Mouse (Mus musculus) gastrocnemius, postnatal 25 days (tissue): ENCODE measurements around the gene Ube2j2. TPM values are rescaled to one million over a fixed set of nuclear protein-coding genes. Genes with fewer than 3 reads are reported as not detected.

Source experiments
- DNase-seq: peaks from one replicate; pipeline ENCODE4 v3.0.0; 2022
- microRNA-seq, 2 experiments: library from miRNA; unstranded; fragments of <30 nt; microRNA quantifications; one replicate each; pipeline ENCODE4 v1.2.0; 2021; ENCODE audit warnings: borderline replicate concordance in 2 of 2
- total RNA-seq, 2 experiments: library from RNA; stranded (reverse); gene quantifications; 1 replicate in 1 of 2; 2 replicates in 1 of 2; pipeline ENCODE4 v1.2.3; 2021

The Ube2j2 gene
- total RNA-seq, 2 experiments from 2014 or later, result 50.2 to 50.8 TPM

DNA sequence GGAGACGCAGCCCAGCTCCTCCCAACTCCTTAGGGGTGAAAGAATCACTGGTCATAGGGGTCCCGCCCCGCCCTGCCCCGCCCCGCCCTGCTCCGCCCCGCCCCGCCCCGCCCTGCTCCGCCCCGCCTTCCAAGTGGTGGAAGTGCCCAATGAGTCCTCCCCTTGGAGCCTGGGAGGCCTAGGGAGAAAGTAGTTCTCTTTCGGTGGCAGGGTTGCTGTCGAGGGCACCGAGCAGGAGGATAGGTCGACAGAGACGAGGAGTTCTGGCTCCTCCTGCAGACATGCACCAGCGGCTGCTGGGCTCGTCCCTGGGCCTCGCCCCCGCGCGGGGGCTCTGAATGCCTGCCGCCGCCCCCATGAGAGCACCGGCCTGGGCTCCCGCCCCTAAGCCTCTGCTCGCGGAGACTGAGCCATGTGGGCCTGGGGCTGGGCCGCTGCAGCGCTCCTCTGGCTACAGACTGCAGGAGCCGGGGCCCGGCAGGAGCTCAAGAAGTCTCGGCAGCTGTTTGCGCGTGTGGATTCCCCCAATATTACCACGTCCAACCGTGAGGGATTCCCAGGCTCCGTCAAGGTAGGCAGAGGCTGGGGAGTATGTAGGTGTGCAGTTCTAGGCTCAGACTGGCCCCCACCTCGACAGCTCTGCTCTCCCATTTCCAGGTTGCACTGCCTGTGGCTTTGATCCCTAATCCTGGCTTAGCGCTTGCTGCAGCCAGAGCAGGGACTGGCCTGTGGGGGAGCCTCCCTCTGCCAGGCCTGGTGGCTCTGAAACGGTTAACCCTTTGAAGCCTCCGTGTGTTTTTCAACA lies 18.7 kb downstream of the Ube2j2 start, which contains the start of gene C1qtnf12:
TSS of gene C1qtnf12 (plus strand) at position 152 of the 805 bp plus-strand sequence.
- DNase-seq, result peak; percentile 47

DNA sequence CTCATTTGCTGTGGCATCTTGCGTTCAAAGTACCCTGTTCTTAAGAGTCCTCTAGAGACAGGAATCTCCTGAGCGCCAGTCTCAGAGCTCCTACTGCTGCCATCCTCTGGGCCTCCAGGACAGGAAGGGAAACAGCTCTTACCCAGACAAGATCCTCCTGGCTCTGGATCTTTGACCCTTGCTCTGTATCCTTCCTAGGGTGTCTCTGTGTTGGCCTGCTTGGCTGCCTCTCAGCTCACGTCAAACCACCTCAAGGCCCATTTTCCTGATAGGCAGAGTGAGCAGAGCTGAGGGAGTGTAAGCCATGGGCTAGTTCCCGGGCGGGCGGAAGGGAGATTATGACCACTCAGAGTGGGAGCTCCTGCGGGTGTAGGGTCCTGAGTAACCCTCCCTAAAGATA lies 19.5 kb downstream of the Ube2j2 start:
- DNase-seq, result no peak

DNA sequence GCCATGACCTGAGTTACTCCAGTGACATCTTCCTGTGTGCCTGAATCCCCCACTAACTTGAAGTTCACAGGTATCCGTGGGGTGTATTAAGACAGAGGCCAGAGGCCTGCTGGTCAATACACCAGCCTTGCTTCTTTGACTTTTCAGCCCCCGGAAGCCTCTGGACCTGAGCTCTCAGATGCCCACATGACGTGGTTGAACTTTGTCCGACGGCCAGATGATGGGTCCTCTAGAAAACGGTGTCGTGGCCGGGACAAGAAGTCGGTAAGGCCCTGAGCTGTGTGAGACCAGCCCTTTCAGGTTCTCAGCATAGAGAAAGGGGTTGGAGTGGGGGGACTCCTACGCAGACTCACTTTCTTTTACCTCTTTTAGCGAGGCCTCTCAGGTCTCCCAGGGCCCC lies 20.8 kb downstream of the Ube2j2 start:
- DNase-seq, result no peak

DNA sequence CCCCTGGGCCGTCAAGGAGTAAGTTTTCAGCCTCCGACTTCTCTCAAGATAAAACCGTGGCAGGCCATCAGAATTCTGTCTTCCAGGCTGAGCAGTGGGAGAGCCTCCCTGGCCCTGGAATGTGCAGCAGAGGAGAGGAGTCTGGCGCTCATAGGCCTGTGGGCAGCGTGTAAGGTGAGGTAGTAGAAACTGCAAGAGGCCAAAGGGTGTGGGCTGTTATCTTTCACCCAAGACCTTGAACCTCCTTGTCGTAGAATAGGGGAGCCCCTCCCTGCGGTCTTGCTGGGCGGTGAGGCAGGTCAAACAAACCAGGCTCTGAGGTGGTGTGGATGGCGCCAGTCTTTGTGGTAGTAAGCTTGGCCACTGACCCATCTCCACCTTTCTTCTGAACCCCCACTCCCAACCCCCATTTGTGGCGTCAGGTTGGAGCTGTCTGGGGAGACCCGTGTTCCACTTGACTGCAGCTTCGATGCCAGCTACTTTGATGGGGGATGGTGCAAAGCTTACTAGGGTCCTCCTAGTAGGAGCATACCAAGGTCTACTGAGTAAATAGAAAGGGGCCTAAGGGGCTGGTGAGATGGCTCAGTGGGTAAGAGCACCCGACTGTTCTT lies 25.5 kb downstream of the Ube2j2 start:
- DNase-seq, result no peak

DNA sequence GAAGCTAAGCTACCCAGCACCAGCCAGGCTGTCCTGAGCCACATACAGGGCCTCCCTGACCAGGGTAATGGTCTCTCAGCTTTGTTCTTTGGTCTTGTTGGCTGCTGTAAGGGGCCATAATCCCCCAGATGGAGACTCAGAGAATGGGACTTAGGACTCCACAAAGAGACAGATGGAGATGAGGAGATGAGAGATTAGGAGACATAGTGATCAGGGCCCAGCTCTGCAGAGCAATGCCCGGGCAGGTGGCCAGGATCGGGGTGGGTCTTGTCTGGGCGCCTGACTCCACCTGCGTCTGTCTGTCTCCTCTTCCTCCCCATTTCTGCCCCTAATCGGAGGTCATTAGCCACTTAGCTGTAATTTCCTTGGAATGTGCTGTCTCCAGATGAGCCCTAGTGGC lies 26.7 kb downstream of the Ube2j2 start:
- no peak for DNase-seq

DNA sequence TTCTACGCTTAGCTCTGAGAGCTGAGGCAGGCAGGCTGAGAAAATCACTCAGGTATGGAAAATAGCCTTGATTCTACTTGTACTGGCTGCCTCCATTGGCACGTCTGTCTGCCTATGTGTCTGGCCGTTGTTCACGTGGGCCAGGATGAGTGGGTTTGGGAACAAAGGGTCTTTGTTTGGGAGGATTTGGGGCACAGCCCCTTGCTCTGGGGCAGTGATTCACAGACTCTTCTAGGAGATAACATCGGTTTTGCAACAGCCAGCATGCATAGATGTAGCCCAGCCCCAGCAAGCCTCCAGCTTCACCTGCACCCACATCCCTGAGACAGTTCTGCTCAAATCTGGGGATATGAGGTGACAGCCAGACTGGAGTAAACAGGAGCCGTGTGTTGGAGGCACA lies 29.0 kb downstream of the Ube2j2 start:
- no peak for DNase-seq

DNA sequence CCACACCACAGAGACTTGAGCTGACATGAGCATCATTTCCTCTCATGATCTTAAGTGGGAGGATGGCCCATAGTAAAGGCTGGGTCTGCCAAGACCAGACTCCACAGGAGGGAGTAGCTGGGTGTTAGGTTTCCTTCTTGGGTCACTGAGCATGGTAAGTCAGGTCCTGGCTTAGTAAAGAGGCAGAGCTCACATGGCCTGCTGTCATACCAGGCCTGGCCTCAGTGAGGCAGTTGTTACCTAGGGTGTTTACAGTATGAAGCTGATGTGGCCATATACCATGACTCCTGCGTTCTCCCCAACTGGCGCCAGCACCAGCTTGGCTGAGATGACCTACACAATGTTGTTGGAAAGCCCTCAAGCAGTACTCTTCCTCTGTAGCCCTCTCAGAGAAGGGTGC lies 29.6 kb downstream of the Ube2j2 start:
- DNase-seq, result no peak

DNA sequence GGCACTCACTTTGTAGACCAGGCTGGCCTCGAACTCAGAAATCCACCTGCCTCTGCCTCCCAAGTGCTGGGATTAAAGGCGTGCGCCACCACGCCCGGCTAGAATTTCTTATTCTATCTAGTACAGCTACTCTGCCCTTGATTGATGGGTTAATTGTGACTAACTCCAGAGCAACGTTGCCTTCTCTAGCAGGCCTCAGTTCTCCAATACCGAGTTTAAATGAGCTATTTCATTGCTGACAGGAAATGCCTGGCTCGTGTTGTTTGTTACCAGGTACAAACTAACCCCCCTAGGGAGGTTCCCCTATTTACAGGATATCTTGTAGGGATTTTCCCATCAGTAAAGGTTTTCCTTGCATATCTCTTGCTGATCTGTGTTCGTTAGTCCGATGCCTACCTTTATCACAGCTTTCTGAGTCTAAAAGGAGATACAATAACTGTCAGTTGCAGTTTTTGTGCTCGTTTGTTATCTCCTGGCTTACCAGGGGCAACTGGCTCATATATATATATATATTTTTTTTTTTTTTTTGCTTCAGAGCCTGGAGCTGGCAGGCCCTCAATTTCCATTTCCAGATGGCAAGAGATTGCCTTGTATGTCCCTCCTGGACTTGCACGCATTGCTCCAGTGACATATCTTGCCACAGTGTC lies 37.9 kb downstream of the Ube2j2 start:
- DNase-seq, result no peak

DNA sequence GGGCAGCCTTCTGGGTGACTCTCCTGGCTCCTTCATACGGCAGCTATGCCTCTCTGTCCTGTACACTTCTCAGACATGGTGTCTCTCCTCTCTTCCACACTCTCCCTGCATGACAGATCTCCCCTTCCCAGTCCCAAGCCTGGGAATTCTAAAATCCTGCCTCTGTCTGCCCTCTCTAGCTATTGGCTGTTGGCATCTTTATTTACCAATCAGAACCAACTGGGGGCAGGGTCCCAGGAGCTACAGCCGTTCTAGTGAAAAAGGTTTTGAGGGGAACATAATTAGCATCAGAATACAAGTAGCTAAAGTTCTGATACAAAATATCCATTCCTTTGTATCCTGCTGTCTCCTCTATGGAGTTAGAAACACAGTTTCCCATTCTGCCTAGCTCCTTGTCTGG lies 40.2 kb downstream of the Ube2j2 start:
- no peak for DNase-seq

DNA sequence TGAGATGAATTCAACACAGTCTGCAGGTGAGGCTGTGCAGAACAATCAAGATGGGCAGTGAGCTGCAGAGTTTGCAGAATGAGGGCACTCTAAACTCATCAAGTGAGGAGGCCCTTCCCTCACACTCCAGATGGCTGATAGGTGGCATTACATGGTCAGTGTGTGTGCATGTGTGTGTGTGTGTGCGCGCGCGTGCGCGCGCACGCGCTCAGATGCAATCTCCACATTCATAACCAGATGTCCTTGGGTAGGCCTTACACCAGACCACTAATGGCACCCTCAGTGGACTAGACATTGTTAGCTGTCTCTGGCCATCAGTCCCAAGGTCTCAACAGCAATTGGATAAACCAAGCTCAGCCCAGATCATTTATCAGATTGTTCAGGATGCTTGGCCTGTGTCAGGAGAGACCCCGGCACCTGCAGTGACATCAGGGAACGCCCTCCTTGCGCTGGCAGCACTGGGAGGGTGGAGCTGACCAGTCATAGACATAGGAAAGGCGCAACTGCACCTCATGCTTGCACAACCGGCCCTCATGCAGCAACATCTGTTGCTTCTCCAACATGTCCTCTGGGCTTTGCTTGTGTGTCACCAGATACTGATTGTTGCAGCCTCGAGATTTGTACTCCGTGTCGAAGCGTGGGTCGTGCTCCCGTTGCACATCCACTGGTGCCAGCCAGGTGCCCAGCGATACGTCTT lies 47.7 kb downstream of the Ube2j2 start:
- no peak for DNase-seq

DNA sequence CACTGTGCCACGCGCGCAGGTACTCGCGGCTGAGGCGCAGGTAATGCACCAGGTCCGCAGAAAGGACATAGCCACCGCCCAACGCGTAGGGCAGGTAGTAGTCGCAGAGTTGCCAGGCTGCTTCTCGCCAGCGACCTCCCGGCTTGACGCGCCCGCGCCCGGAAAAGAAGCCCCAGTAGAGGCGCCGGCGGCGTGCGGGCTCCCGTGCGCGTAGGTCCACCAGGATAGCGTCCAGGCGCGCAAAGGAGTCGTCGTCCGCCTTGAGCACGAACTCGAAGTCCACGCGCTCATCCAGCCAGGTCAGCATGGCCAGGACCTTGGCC lies 48.2 kb downstream of the Ube2j2 start:
- no peak for DNase-seq

DNA sequence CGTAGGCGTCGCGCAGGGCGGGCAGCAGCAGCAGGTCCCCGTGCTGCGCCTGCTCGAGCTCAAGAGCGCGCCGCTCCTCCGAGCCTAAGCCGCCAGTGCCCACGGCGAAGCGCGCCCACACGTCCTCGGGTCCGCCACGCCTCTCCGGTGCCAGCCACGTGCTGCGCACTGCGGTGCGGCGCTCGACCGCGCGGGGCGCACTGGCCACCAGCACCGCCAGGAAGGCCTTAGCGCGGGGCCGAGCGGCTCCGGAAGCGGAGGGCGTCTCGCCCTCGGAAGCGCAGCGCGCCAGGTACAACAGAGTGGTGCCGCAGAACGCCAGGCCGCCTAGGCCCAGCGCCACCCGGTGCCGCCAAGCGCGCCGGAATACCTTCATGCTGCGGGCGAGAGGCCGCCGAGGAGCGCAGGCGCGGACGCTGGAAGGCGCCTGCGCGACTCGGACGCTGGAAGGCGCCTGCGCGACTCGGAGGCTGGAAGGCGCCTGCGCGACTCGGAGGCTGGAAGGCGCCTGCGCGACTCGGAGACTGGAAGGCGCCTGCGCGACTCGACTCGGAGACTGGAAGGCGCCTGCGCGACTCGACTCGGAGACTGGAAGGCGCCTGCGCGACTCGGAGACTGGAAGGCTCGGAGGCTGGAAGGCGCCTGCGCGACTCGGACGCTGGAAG lies 48.7 kb downstream of the Ube2j2 start, which contains the start of the genes B3galt6 and Sdf4:
TSS of gene B3galt6 (minus strand) at position 409 of the 665 bp plus-strand sequence.
TSS of gene Sdf4 (plus strand) at position 632 of the 665 bp plus-strand sequence.
- DNase-seq, result no peak

DNA sequence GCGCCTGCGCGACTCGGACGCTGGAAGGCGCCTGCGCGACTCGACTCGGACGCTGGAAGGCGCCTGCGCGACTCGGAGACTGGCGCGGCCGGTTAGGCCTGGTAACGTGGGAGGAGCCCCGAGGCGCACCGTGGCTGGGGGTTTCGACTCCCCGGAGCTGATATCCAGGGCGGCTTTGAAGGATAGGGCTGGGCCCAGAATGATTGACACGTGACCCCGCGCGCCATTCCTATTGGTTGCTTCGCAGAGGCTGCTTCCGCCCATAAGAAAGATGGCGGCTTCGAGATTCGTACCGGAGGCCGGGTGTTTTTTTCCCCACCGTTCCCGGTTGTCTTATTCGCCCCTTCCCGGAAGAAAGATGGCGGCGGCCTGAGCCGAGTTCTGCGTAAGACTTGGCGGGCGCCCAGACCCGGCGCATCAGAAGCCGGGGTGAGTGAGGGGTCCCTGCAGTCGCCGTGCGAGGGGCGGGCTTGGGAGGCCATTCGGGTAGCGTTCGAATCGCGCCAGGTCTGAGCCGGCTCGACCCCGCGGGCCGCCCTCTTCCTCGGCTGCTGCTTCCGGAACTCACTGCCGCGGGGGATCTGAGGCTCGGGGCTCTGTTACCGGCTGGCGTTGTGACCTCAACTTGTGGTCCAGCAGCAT lies 49.4 kb downstream of the Ube2j2 start:
- peak; percentile 94 for DNase-seq

DNA sequence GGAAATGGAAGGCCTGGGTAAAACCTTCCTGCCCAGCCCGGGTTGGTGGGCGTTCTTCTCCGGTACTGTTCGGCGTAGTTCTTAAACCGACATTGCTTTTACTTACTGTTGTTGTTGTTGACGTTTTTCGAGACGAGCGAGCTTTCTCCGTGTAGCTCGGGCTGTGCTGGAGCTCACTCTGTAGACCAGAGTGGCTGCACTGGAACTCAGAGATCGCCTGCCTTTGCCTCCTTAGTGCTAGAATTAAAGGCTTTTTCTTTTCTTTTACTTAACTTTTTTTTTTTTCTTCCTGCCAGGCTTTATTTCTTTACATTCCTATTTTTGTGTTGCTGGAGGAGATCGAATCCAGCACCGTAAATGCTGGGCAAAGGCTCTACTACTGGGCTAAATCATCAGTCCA lies 50.0 kb downstream of the Ube2j2 start:
- DNase-seq, result no peak

DNA sequence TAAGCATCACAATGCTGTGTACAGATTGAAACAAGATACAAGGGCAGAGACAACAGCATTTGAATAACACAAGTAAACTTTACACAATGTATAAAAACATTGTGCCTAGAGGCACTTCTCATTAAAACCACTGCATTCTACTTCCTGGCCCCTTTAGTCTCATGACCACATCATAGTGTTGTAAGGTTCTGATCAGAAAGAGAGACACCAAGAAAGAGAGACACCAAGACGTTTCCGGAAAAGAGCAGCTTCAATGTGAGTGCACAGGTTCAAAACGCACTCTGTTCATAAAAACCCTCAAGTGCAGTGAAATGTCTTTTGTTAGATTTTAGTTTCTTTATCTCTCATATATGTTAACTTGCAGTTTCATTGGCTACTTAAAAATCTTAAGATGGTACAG lies 60.5 kb downstream of the Ube2j2 start:
- DNase-seq, result no peak

DNA sequence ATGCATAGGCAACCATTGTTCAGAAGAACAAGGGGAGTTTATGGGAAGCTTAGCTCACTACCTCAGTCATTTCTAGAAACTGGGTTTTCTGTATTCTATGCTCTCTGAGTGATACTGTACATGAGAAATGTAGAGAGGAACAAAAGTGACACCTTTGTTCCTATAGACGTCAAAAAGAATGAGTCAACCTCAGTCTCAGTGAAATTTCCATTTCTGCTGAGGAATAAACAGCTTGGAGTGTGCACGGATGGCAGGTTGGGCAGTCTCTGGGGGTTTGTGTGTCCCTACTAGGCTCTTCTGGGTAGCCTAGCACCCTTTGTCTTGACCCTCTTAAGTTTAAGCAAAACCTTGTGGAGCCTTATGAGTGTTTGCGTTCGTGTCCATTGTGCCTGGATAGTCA lies 64.7 kb downstream of the Ube2j2 start:
- no peak for DNase-seq

Small RNA genes within 50 kb of the gene (microRNA-seq; reads per million reads assigned to microRNA genes)
- 0 reads per million in 2 experiments for gene Gm22991

Other genes starting within 250 kb of the Ube2j2 start
- 1 to 10 TPM; 1.5 to 1.7 TPM for gene Fndc10, start 249.5 kb upstream of the Ube2j2 start, total RNA-seq
- 10 to 100 TPM; 32.4 to 36.3 TPM for gene Ssu72, start 239.0 kb upstream of the Ube2j2 start, total RNA-seq
- under 1 TPM; 0.26 to 0.27 TPM for gene Tmem240, start 209.0 kb upstream of the Ube2j2 start, total RNA-seq
- 10 to 100 TPM; 26.3 to 31.4 TPM for gene Atad3a, start 182.7 kb upstream of the Ube2j2 start, total RNA-seq
- gene Vwa1, start 169.1 kb upstream of the Ube2j2 start, total RNA-seq, result 1 to 10 TPM; 5.0 to 5.4 TPM
- gene Tmem88b, start 158.0 kb upstream of the Ube2j2 start, total RNA-seq, result under 1 TPM; 0.88 to 0.92 TPM
- not detected for gene Ankrd65, start 153.4 kb upstream of the Ube2j2 start, total RNA-seq
- 10 to 100 TPM; 45.1 to 47.7 TPM for gene Mrpl20, start 141.0 kb upstream of the Ube2j2 start, total RNA-seq
- gene Ccnl2, start 131.3 kb upstream of the Ube2j2 start, total RNA-seq, result 10 to 100 TPM; 20.4 to 26.6 TPM
- gene Aurkaip1, start 112.6 kb upstream of the Ube2j2 start, total RNA-seq, result 10 to 100 TPM; 68.4 to 70.9 TPM
- 10 to 100 TPM; 37.5 to 37.6 TPM for gene Mxra8, start 104.2 kb upstream of the Ube2j2 start, total RNA-seq
- gene Dvl1, start 96.4 kb upstream of the Ube2j2 start, total RNA-seq, result 100 to 1,000 TPM in 1 of 2 experiments, 10 to 100 TPM in 1; 100.0 to 103 TPM
- gene Tas1r3, start 80.5 kb upstream of the Ube2j2 start, total RNA-seq, result under 1 TPM in 1 of 2 experiments, not detected in 1; 0.11 TPM
- 10 to 100 TPM; 15.6 to 16.6 TPM for gene Cptp, start 74.4 kb upstream of the Ube2j2 start, total RNA-seq
- gene Ints11, start 74.3 kb upstream of the Ube2j2 start, total RNA-seq, result 10 to 100 TPM; 14.1 to 17.9 TPM
- 10 to 100 TPM; 10.2 to 11.2 TPM for gene Pusl1, start 52.0 kb upstream of the Ube2j2 start, total RNA-seq
- gene Acap3, start 52.0 kb upstream of the Ube2j2 start, total RNA-seq, result 10 to 100 TPM in 1 of 2 experiments, 1 to 10 TPM in 1; 7.2 to 10.4 TPM
- gene C1qtnf12, start 18.5 kb downstream of the Ube2j2 start, total RNA-seq, result 10 to 100 TPM; 14.7 to 16.1 TPM
- gene B3galt6, start 48.8 kb downstream of the Ube2j2 start, total RNA-seq, result 1 to 10 TPM; 1.2 to 1.6 TPM
- gene Sdf4, start 49.0 kb downstream of the Ube2j2 start, total RNA-seq, result 10 to 100 TPM; 67.0 to 79.3 TPM
- gene Tnfrsf4, start 70.0 kb downstream of the Ube2j2 start, total RNA-seq, result under 1 TPM; 0.51 to 0.80 TPM
- not detected for gene Tnfrsf18, start 82.3 kb downstream of the Ube2j2 start, total RNA-seq
- not detected for gene Ttll10, start 115.6 kb downstream of the Ube2j2 start, total RNA-seq
- gene 9430015G10Rik, start 166.2 kb downstream of the Ube2j2 start, total RNA-seq, result 1 to 10 TPM; 2.2 to 4.3 TPM
- gene Rnf223, start 186.7 kb downstream of the Ube2j2 start, total RNA-seq, result not detected